Mouse (Mus musculus): ENCODE measurements around the gene Nrxn3.

GRCm38 (mm10) chr12:89909578-89909977 is 1186.9 kb downstream of the Nrxn3 start:
- TF ChIP-seq CTCF (IDR thresholded peaks at IDR 0.05; ENCODE audit: borderline replicate concordance, insufficient read depth, low read length) (no peak), POLR2A (IDR thresholded peaks at IDR 0.05; ENCODE audit: low read depth, low read length) (no peak)
